19 mouse cellular contexts compared by ENCODE assay signal in the genomic region with DNA sequence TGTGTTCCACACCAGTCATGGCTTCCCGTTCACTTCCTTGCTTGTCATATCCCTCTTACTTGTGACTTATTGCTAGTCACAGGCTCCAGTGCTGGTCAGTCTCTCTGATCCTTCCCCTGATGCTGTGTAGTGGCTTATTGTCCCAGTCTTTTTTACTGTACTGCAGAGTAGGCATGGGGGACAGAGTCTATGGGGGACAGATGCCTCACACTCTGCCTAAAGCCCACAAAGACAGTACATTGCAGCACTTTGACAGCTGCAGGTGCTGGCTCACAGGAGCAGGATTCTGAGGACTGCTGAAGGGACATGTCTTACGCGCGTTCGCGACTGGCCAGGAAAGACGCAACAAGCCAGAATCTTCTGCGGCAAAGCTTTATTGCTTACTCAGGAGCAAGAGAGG. TPM values are rescaled to one million over a fixed set of nuclear protein-coding genes. Genes with fewer than 3 reads are reported as not detected.
A peak's percentile ranks its signal among the peaks of the same experiment; 100 is the strongest.
DNase-seq lines count a peak whose midpoint lies in the region; ATAC-seq lines count a peak whose summit lies in the region.
"Had no signal": no experiment of that assay in that cellular context is flagged by ENCODE, and none has a peak within 500 bp of the region (broad histone marks: within the 10 kb centered on the region; RNA-seq: fewer than 3 reads in every experiment).

No protein-coding gene starts in this region.

- 89% methylated on average over 8 of the region's 8 CpGs for WGBS in midbrain, embryonic 11.5 days
- 94% methylated on average over 8 of the region's 8 CpGs for WGBS in midbrain, embryonic 10.5 days

- no peaks in the 10 kb centered on the region for H3K27me3 ChIP-seq in midbrain, embryonic 11.5 days (ENCODE audit: control insufficient read depth, insufficient read depth, low read length)
- no peaks in the 10 kb centered on the region for H3K27me3 ChIP-seq in midbrain, embryonic 10.5 days (ENCODE audit: low read depth, poor library complexity, severe bottlenecking)
- H3K27me3 ChIP-seq: CH12.LX, Patski had no signal

- intact Hi-C loops in heart, postnatal 25 days (cut with DNase I), result no loop called here

- H3K9me3 ChIP-seq in midbrain, embryonic 11.5 days (ENCODE audit: control insufficient read depth, low read length), result no peaks in the 10 kb centered on the region
- H3K9me3 ChIP-seq in midbrain, embryonic 10.5 days (replicated peaks), result no peaks in the 10 kb centered on the region
- H3K9me3 ChIP-seq: G1E had no signal

- H3K36me3 ChIP-seq in midbrain, embryonic 11.5 days (ENCODE audit: control insufficient read depth, insufficient read depth, low read length), result no peaks in the 10 kb centered on the region
- no peaks in the 10 kb centered on the region for H3K36me3 ChIP-seq in midbrain, embryonic 10.5 days
- H3K36me3 ChIP-seq: G1E had no signal

- H3K4me3 ChIP-seq in midbrain, embryonic 11.5 days (ENCODE audit: low read depth, low read length), result no peak overlapping the region
- H3K4me3 ChIP-seq in midbrain, embryonic 10.5 days, result no peak overlapping the region

- H3K9ac ChIP-seq in midbrain, embryonic 11.5 days (ENCODE audit: low read length), result no peak overlapping the region

- no peak overlapping the region for H3K4me2 ChIP-seq in midbrain, embryonic 11.5 days

- DNase-seq in heart, adult 11 months, result peak; percentile 55
- DNase-seq in heart, postnatal 25 days (ENCODE audit: low spot score), result no peak
- peak; percentile 74 for DNase-seq in midbrain, embryonic 11.5 days (ENCODE audit: low spot score, missing footprints)
- DNase-seq in midbrain, embryonic 10.5 days (ENCODE audit: low spot score), result no peak
- DNase-seq: adrenal gland, adult 2 months; adrenal gland, adult 8-10 months; adrenal gland, postnatal 10 days; adrenal gland, postnatal 14 days; adrenal gland, postnatal 25 days; adrenal gland, postnatal 36 days; B cell, adult 2 months; cerebellum, adult 11 months; cerebellum, adult 11-12 months; cerebellum, adult 18-20 months had no signal

- peaks cover 3% of the 10 kb centered on the region; the same call in 1 of the 2 replicates for H3K4me1 ChIP-seq in midbrain, embryonic 11.5 days (ENCODE audit: control insufficient read depth, insufficient read depth, low read length)
- H3K4me1 ChIP-seq in midbrain, embryonic 10.5 days, result peaks cover 9% of the 10 kb centered on the region; the same call in 1 of the 2 replicates

- H3K27ac ChIP-seq in midbrain, embryonic 11.5 days (ENCODE audit: low read depth, low read length), result no peak overlapping the region
- H3K27ac ChIP-seq in midbrain, embryonic 10.5 days (replicated peaks), result no peak overlapping the region

- no peak for ATAC-seq in midbrain, embryonic 11.5 days (ENCODE audit: low FRiP score)
- ATAC-seq: activated CD4-positive, CD25-positive, alpha-beta regulatory T cell, adult 4 months; CD4-positive, CD25-positive, alpha-beta regulatory T cell, adult 4 months; Patski had no signal

RNA-seq across cellular contexts. Expression of gene Med10, which starts 28.4 kb away (rescaled TPM):
- total RNA-seq in heart, postnatal 25 days (2021), result 10 to 100 TPM; 21.3 to 22.1 TPM
- 217 and 228 TPM in 2 replicates for polyA plus RNA-seq in midbrain, embryonic 11.5 days (2014; fragmentation: Nextera tagmentation; extraction: Ambion mirVana)
- polyA plus RNA-seq in midbrain, embryonic 10.5 days (2016; fragmentation: Nextera tagmentation; extraction: Ambion mirVana), result 190 and 205 TPM in 2 replicates

Comparison
In these comparisons a context has a peak if more than half of its experiments do, and no peak if none do; other contexts are left out.
1. DNase-seq: peak in heart, adult 11 months (single experiment) and midbrain, embryonic 11.5 days (single experiment); none in heart, postnatal 25 days (single experiment) and midbrain, embryonic 10.5 days (single experiment).